Mouse (Mus musculus): ENCODE measurements at regions not wholly inside any gene's neighbourhood (a gene's known extent, or its start where the extent isn't known, plus 50 kb on each side); places are given as distances from the start of the nearest gene placed in this dataset.
A peak's percentile ranks its signal among the peaks of the same experiment; 100 is the strongest.

DNA sequence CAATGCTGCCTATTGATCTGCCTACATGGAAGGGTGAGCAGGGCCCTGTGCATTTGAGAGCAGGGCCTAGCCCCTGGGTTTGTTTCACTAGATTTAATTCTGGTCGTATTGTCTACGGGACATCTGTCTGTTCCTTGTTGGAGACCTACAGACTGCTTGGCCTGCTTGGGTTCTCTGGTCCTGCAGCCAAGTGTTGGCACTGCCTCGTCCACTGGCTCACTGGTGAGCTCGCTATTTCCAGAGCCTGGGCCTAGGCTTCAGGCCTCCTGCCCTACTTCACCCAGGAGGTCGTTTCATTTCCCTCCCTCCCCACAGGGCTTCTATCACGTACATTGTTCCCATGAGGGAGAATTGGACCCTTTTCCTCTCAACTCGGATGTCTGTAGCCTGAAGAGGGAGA is 62.2 kb upstream of the Blcap start:
- no peak for DNase-seq (ENCODE audit: low read depth, low spot score)

DNA sequence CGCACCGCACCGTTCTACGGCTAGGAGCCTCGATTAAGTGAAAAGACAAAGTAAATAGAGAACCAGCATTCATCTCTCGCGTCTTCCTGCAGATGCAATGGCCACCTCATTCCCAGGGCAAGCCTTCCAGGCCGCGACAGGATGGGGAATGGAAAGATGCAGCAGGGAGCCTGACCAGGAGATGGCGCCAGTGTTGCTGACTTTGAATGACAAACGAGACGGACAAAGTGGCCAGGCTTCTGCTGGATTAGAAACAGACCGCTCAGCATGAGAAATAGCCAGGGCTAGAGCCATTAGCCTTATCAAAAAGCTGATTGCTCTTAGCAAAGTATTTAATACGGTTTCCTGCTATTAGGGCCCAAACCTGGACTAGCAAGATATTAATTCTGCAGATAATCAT is 64.6 kb upstream of the Blcap start:
- DNase-seq (ENCODE audit: low read depth, low spot score) = peak; percentile 86

DNA sequence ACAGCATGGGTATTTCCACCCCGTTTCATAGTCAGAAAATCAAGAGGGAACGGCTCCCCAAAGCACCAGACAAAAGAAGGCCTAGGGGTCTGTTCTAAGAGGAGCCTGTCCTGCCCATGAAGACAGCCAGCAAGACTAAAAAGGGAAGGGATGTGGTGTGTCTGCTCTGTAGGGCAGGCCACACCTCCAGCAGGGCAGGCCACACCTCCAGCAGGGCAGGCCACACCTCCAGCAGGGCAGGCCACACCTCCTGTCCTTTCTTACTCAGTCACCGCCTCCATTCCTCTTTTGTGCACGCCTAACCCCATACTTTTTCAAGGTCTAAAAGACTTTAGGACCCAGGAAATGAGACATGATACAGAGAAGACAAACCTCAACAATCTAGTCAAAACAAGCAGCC is 69.8 kb upstream of the Blcap start:
- peak; percentile 72 for DNase-seq (ENCODE audit: low read depth, low spot score)

DNA sequence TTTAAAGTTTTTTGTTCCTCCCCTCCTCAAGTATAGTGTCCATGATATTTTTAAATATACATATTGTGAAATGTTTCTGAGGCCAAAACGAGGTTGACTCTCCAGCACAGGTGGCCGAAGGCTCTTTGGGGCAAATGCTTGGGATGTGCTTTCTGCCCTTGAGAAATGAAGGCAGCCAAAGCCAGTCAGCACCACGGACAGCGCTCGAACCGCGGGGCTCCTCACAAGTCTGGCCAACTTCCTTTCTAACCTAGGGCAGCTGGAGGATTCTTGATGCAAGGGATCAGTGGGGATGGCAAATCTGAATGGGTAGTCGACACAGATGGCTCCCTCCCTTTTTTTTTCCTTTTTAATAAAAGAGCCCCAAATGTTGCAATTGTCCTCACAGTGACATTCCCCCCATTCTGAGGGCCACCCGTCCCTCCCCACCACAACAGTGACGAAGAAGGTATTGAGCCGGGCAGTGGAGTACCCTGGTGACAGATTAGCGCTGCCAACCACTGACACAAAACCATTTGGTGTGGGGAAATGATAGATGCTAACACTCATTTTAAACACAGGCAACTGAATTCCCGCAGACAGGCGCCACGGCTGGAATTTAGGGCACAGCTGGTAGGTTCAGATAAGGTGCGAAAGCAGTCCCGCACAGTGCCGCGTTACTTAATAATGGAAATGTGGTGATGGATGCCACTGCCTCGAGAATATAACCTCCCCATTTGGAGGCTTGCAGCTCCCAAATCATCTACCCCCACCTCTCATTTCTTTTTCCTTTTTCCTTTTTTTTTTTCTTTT is 73.4 kb upstream of the Ctnnbl1 start:
- DNase-seq (ENCODE audit: low read depth, low spot score) = peak; percentile 76

DNA sequence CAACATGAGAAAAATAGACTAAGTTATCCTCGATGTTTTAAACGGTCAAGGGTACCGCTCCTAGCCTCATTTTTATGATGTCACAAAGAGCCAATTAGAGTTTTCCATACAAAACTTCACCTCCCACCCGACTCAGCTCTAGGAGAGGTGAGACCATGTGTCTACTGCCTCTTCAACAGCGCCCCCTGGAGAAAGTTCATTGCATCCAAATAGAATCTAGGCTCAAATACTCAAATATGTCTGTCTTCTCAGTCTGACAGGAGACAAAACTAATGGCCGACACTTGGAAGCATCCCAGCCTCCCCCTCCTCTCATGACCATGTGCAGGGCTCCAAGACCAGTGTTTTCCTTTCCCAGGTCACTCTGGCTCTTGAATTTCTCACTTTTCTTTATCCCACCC is 72.7 kb upstream of the Ctnnbl1 start:
- DNase-seq (ENCODE audit: low read depth, low spot score) = peak; percentile 62

DNA sequence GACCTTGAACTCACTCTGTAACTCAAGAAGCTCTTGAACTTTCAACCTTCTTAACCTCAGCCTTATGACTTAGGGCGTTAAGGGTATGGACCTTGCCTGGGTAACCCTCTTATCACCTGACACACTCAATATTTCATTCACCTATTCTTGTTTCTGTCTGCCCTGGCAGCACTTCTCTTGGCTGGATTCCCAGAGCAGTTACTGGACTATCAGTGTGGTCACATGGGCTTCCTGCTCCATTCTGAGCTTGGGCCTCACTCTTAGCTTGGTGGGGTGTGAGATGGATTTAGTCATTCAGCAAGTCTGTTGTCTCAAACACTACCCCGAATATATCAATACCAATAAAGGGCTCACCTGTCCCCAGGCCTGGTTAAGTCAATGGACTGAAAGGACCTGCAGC is 67.0 kb upstream of the Ctnnbl1 start:
- DNase-seq (ENCODE audit: low read depth, low spot score) = peak; percentile 46

DNA sequence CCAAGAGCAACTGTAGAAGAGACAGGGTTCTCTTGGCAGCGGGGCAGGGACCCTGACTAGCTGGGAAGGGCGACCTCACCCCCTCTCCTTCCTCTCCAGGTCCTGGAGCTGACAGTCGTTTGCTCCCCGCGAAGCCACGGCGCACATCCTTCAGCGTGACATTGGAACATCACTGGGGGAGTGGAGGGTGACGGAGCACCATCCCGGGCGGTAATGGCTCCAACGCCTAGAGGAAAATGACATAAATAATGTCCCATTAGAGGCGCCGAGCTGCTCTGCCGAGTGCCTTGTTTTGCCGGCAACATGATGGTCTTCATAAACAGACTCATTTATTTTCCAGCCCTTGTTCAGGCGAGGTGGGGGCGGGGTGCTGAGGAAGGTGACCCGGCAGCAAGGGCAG is 62.3 kb upstream of the Ctnnbl1 start:
- DNase-seq (ENCODE audit: low read depth, low spot score) = peak; percentile 17

DNA sequence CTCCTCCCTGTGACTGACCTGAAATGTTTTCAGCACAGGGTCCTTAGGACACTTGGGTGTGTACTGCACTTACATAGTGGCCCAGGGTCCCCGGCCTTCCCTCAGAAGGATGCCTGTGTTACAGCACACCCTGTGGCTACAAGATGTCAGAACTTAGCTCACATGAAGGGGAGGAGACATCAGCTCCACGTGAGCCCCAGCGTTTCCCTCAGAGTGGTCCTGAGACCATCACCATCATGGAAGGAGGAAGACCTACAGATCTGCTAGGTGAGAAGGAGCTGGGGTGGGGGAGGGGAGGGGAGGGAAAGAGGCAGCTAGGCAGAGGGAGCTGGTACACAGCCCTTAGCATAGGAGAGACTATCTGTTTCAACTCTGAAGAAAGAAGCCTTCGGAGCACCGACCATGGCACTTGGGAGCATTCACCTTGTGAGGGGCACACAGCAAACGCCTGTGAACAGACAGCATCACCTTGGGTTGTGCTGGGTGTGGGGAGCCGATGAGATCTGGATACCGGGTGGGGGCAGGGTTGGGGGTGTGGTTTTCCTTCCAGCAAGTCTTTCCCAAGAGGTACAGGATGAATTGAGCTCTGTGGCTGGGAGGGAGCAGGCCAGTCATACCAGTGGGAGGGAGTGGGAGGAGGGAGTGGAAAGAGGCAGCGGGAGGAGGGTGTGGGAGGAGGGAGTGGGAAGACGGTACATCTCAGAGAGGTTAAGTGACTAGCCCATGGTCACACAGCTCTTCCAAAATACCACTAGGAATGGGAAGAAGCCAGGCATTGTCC is 60.6 kb upstream of the Ctnnbl1 start:
- DNase-seq (ENCODE audit: low read depth, low spot score) = peak; percentile 80

DNA sequence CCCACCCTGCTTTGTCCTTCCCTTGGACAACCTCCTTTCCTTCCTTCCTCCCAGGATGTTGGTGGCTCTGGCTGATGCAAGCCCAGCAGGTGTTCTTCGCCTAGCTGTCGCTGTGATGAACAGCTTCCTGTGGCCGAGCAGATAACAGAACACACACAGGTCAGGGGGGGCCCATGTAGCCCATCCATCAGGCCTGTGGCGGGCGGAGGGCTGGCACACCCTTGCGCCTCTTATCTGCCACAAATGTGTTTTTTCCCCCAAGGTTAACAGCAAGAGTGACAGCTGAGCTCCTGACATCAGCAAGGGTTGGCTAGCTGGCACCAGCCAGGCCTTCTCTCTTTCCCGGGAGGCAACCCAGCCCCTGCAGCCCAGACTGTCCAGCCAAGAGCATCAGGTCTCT is 59.9 kb upstream of the Ctnnbl1 start:
- no peak for DNase-seq (ENCODE audit: low read depth, low spot score)

DNA sequence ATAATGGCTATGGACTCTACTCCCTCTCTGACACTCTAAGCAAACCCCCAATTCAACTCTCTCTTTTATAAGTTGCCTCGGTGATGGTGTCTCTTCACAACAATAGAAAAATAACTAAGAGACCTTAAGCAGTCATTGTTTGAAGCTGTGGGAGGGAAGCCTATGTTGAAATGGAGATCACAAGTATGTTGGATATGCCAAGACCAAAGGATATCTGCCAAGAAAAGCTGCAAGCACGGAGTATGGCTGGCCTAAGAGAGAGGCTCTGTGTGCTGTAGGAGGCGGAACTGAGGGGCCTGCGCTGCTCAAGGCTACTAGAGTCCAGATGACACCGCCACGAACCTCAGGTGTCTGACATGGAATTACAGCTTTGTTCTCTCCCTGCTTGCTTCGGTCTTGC is 55.3 kb upstream of the Ctnnbl1 start:
- DNase-seq (ENCODE audit: low read depth, low spot score) = no peak

Measured in ZHBTc4 (cell line).